Mouse (Mus musculus) intestine, postnatal 0 days (tissue): ENCODE data around the gene Dusp14. TPM values are rescaled to one million over a fixed set of nuclear protein-coding genes. Genes with fewer than 3 reads are reported as not detected.

Source experiments
- ATAC-seq: fragments of 200-750 bp; cut with Nextera tagmentation; 2 replicates; pipeline ENCODE4 v1.8.0; 2017; ENCODE audit warnings: mild to moderate bottlenecking, moderate TSS enrichment, moderate library complexity
- H3K27ac ChIP-seq: fragments of 300-500 bp; sonication (generic); 2 replicates; pipeline ENCODE4 v1.5.1; 2014; ENCODE audit warnings: mild to moderate bottlenecking, low read depth, low read length, moderate library complexity
- H3K27me3 ChIP-seq: fragments of 300-500 bp; sonication (generic); replicated peaks from 2 replicates; pipeline ENCODE4 v1.6.1; 2014; ENCODE audit warnings: low read length, mixed read lengths; ENCODE audit not compliant: control insufficient read depth, insufficient read depth
- H3K36me3 ChIP-seq: fragments of 300-500 bp; sonication (generic); 2 replicates; pipeline ENCODE4 v1.6.1; 2014; ENCODE audit warnings: mild to moderate bottlenecking, moderate library complexity; ENCODE audit not compliant: control insufficient read depth, insufficient read depth
- H3K4me1 ChIP-seq: fragments of 300-500 bp; sonication (generic); replicated peaks from 2 replicates; pipeline ENCODE4 v1.6.1; 2014; ENCODE audit warnings: antibody characterized with exemption, low read length, mixed read lengths; ENCODE audit not compliant: control insufficient read depth, insufficient read depth
- H3K4me2 ChIP-seq: fragments of 300-500 bp; sonication (generic); replicated peaks from 2 replicates; pipeline ENCODE4 v1.6.1; 2014; ENCODE audit warnings: low read depth, mild to moderate bottlenecking, moderate library complexity
- H3K4me3 ChIP-seq: fragments of 300-500 bp; sonication (generic); 2 replicates; pipeline ENCODE4 v1.5.1; 2014; ENCODE audit warnings: low read depth, low read length
- H3K9ac ChIP-seq: fragments of 300-500 bp; sonication (generic); 2 replicates; pipeline ENCODE4 v1.6.1; 2014; ENCODE audit warnings: mild to moderate bottlenecking, low read depth, low read length
- H3K9me3 ChIP-seq: fragments of 300-500 bp; sonication (generic); 2 replicates; pipeline ENCODE4 v1.6.1; 2016; ENCODE audit warnings: mixed run types; ENCODE audit not compliant: control insufficient read depth
- CTCF ChIP-seq: sonication (generic); IDR thresholded peaks from 2 replicates; pipeline ENCODE4 v1.5.1; 2016; ENCODE audit warnings: low read depth, mild to moderate bottlenecking, control low read depth, antibody characterized with exemption, moderate library complexity
- WGBS: fragments of 180-500 bp; shearing (Covaris S2); extraction: QIAGEN DNeasy Blood & Tissue Kit; methylation state at CpG from one replicate; pipeline ENCODE4 v1.1.7; 2014; 5-methylcytosine and 5-hydroxymethylcytosine counted together
- polyA plus RNA-seq: library from polyadenylated mRNA; unstranded; fragments of >200 nt; fragmentation: Nextera tagmentation; extraction: Ambion mirVana; gene quantifications from 2 replicates; pipeline ENCODE4 v1.2.1, GENCODE M21; 2015

Dusp14 gene
- polyA plus RNA-seq, 1 experiment from 2014 or later, result 28.0 TPM

- Histone ChIP-seq H3K4me2 (no peak overlapping the region), H3K4me3 (no peak overlapping the region), H3K4me1 (no peaks in the 10 kb centered on the region; the same call in 1 of the 2 replicates), H3K27ac (no peak overlapping the region), H3K9ac (no peak overlapping the region), H3K9me3 (no peaks in the 10 kb centered on the region), H3K27me3 (no peaks in the 10 kb centered on the region), H3K36me3 (no peaks in the 10 kb centered on the region)
- no peak for TF ChIP-seq CTCF
- 49% methylated on average over 2 of the region's 2 CpGs for WGBS
- no peak for ATAC-seq
These were observed 6.3 kb downstream of the Dusp14 start for GRCm38 (mm10) chr11:84062805-84063204.

- WGBS, result 54% methylated on average over 2 of the region's 2 CpGs
- no peak for TF ChIP-seq CTCF
These were observed 7.2 kb downstream of the Dusp14 start for GRCm38 (mm10) chr11:84061881-84062280.

GRCm38 (mm10) chr11:84060635-84061034 lies 8.4 kb downstream of the Dusp14 start:
- 52% methylated on average over 6 of the region's 6 CpGs for WGBS
- Histone ChIP-seq H3K36me3 (no peaks in the 10 kb centered on the region), H3K9me3 (no peaks in the 10 kb centered on the region), H3K4me3 (no peak overlapping the region), H3K9ac (no peak overlapping the region), H3K4me2 (no peak overlapping the region), H3K27me3 (no peaks in the 10 kb centered on the region), H3K27ac (peak overlapping the region; percentile 77), H3K4me1 (no peaks in the 10 kb centered on the region; the same call in 1 of the 2 replicates)
- ATAC-seq, result no peak
- TF ChIP-seq CTCF, result no peak

More at GRCm38 (mm10) chr11:84061881-84062280, 7.2 kb downstream of the Dusp14 start:
- no peaks in the 10 kb centered on the region for H3K27me3 ChIP-seq
- no peaks in the 10 kb centered on the region for H3K9me3 ChIP-seq
- H3K36me3 ChIP-seq, result no peaks in the 10 kb centered on the region
- H3K4me1 ChIP-seq, result no peaks in the 10 kb centered on the region; the same call in 1 of the 2 replicates
- no peak overlapping the region for H3K4me3 ChIP-seq
- H3K4me2 ChIP-seq, result no peak overlapping the region
- H3K27ac ChIP-seq, result peak overlapping the region; percentile 24; the same call in 1 of the 2 replicates
- no peak for ATAC-seq
- H3K9ac ChIP-seq, result no peak overlapping the region

- no peak for TF ChIP-seq CTCF
- Histone ChIP-seq H3K9ac (no peak overlapping the region), H3K4me1 (no peaks in the 10 kb centered on the region; the same call in 1 of the 2 replicates), H3K36me3 (no peaks in the 10 kb centered on the region), H3K27me3 (no peaks in the 10 kb centered on the region), H3K4me3 (no peak overlapping the region), H3K27ac (peak overlapping the region; percentile 77), H3K9me3 (no peaks in the 10 kb centered on the region), H3K4me2 (no peak overlapping the region)
- WGBS, result 43% methylated on average over 2 of the region's 2 CpGs
- ATAC-seq, result peak; percentile 89
These were observed 9.3 kb downstream of the Dusp14 start for GRCm38 (mm10) chr11:84059784-84060183.

GRCm38 (mm10) chr11:84057418-84057817 lies 11.6 kb downstream of the Dusp14 start:
- H3K36me3 ChIP-seq, result no peaks in the 10 kb centered on the region
- no peak overlapping the region for H3K27ac ChIP-seq
- no peaks in the 10 kb centered on the region for H3K9me3 ChIP-seq
- H3K9ac ChIP-seq, result no peak overlapping the region
- no peaks in the 10 kb centered on the region for H3K4me1 ChIP-seq
- H3K4me2 ChIP-seq, result no peak overlapping the region
- no peak overlapping the region for H3K4me3 ChIP-seq
- no peaks in the 10 kb centered on the region for H3K27me3 ChIP-seq
- ATAC-seq, result no peak
- TF ChIP-seq CTCF, result no peak
- WGBS, result 90% methylated on average over 2 of the region's 2 CpGs

- no peaks in the 10 kb centered on the region for H3K27me3 ChIP-seq
- H3K9ac ChIP-seq, result no peak overlapping the region
- no peaks in the 10 kb centered on the region; the same call in 1 of the 2 replicates for H3K36me3 ChIP-seq
- no peak overlapping the region for H3K4me2 ChIP-seq
- no peaks in the 10 kb centered on the region for H3K4me1 ChIP-seq
- ATAC-seq, result no peak
- no peak overlapping the region for H3K4me3 ChIP-seq
- H3K27ac ChIP-seq, result no peak overlapping the region
- no peak for TF ChIP-seq CTCF
- 78% methylated on average over 10 of the region's 10 CpGs for WGBS
- H3K9me3 ChIP-seq, result no peaks in the 10 kb centered on the region
These were observed 15.4 kb downstream of the Dusp14 start for GRCm38 (mm10) chr11:84053524-84054163.
